Mouse (Mus musculus): Measurements from ENCODE around the gene Zbtb4.

Zbtb4 gene

GRCm38 (mm10) chr11:69765221-69766125 is at the start of gene Zbtb4:
Gene Zbtb4 (plus strand): TSS chr11:69765912.
- Histone ChIP-seq H3K36me3 (ENCODE audit: insufficient read depth, low read length) (no peaks in the 10 kb centered on the region; the same call in 1 of the 2 replicates), H3K27me3 (ENCODE audit: insufficient read depth, low read length) (peaks cover 29% of the 10 kb centered on the region), H3K4me1 (replicated peaks; ENCODE audit: low read depth, low read length) (peaks cover 46% of the 10 kb centered on the region), H3K4me3 (replicated peaks; ENCODE audit: low read length) (peak within 1 kb of the TSS; percentile 89), H3K9me3 (ENCODE audit: low read length) (no peaks in the 10 kb centered on the region)
- TF ChIP-seq NANOG (IDR thresholded peaks at IDR 0.05; ENCODE audit: borderline replicate concordance, low read length) (no peak), POU5F1 (IDR thresholded peaks at IDR 0.05; ENCODE audit: borderline replicate concordance, low read length) (no peak), CTCF (conservative IDR thresholded peaks at IDR 0.05; ENCODE audit: low read length) (no peak)

- Histone ChIP-seq H3K4me1 (replicated peaks; ENCODE audit: low read depth, low read length) (peaks cover 72% of the 10 kb centered on the region), H3K9me3 (ENCODE audit: low read length) (no peaks in the 10 kb centered on the region), H3K27me3 (ENCODE audit: insufficient read depth, low read length) (no peaks in the 10 kb centered on the region), H3K36me3 (ENCODE audit: insufficient read depth, low read length) (no peaks in the 10 kb centered on the region), H3K4me3 (replicated peaks; ENCODE audit: low read length) (peak overlapping the region; percentile 71; the same call in 1 of the 2 replicates)
- no peak for TF ChIP-seq NANOG (IDR thresholded peaks at IDR 0.05; ENCODE audit: borderline replicate concordance, low read length)
- TF ChIP-seq CTCF (conservative IDR thresholded peaks at IDR 0.05; ENCODE audit: low read length) = no peak
- no peak for TF ChIP-seq POU5F1 (IDR thresholded peaks at IDR 0.05; ENCODE audit: borderline replicate concordance, low read length)
These were observed 49.8 kb upstream of the Zbtb4 start for GRCm38 (mm10) chr11:69715929-69716328.

- Histone ChIP-seq H3K4me1 (replicated peaks; ENCODE audit: low read depth, low read length) (peaks cover 66% of the 10 kb centered on the region), H3K9me3 (ENCODE audit: low read length) (no peaks in the 10 kb centered on the region), H3K27me3 (ENCODE audit: insufficient read depth, low read length) (no peaks in the 10 kb centered on the region), H3K4me3 (replicated peaks; ENCODE audit: low read length) (no peak overlapping the region), H3K36me3 (ENCODE audit: insufficient read depth, low read length) (no peaks in the 10 kb centered on the region)
- TF ChIP-seq NANOG (IDR thresholded peaks at IDR 0.05; ENCODE audit: borderline replicate concordance, low read length) (no peak), CTCF (conservative IDR thresholded peaks at IDR 0.05; ENCODE audit: low read length) (no peak), POU5F1 (IDR thresholded peaks at IDR 0.05; ENCODE audit: borderline replicate concordance, low read length) (no peak)
These were observed 48.8 kb upstream of the Zbtb4 start for GRCm38 (mm10) chr11:69716953-69717352.

- TF ChIP-seq NANOG (IDR thresholded peaks at IDR 0.05; ENCODE audit: borderline replicate concordance, low read length) (no peak), POU5F1 (IDR thresholded peaks at IDR 0.05; ENCODE audit: borderline replicate concordance, low read length) (no peak), CTCF (conservative IDR thresholded peaks at IDR 0.05; ENCODE audit: low read length) (no peak)
- no peaks in the 10 kb centered on the region for H3K36me3 ChIP-seq (ENCODE audit: insufficient read depth, low read length)
- peak overlapping the region; percentile 2; the same call in 1 of the 2 replicates for H3K4me3 ChIP-seq (replicated peaks; ENCODE audit: low read length)
- H3K27me3 ChIP-seq (ENCODE audit: insufficient read depth, low read length) = no peaks in the 10 kb centered on the region
- H3K9me3 ChIP-seq (ENCODE audit: low read length) = no peaks in the 10 kb centered on the region
- peaks cover 69% of the 10 kb centered on the region for H3K4me1 ChIP-seq (replicated peaks; ENCODE audit: low read depth, low read length)
These were observed 47.1 kb upstream of the Zbtb4 start for GRCm38 (mm10) chr11:69718661-69719060.

- Histone ChIP-seq H3K27me3 (ENCODE audit: insufficient read depth, low read length) (no peaks in the 10 kb centered on the region), H3K36me3 (ENCODE audit: insufficient read depth, low read length) (no peaks in the 10 kb centered on the region), H3K4me1 (replicated peaks; ENCODE audit: low read depth, low read length) (peaks cover 64% of the 10 kb centered on the region), H3K9me3 (ENCODE audit: low read length) (no peaks in the 10 kb centered on the region), H3K4me3 (replicated peaks; ENCODE audit: low read length) (0 out of 2 replicates have a peak overlapping the region, but pooled peaks have one; percentile 2)
- peak; percentile 82 for TF ChIP-seq CTCF (conservative IDR thresholded peaks at IDR 0.05; ENCODE audit: low read length)
- TF ChIP-seq NANOG (IDR thresholded peaks at IDR 0.05; ENCODE audit: borderline replicate concordance, low read length) = no peak
- no peak for TF ChIP-seq POU5F1 (IDR thresholded peaks at IDR 0.05; ENCODE audit: borderline replicate concordance, low read length)
These were observed 46.3 kb upstream of the Zbtb4 start for GRCm38 (mm10) chr11:69719423-69719822.

GRCm38 (mm10) chr11:69720852-69721251 is 44.9 kb upstream of the Zbtb4 start:
- Histone ChIP-seq H3K4me1 (replicated peaks; ENCODE audit: low read depth, low read length) (peaks cover 54% of the 10 kb centered on the region), H3K9me3 (ENCODE audit: low read length) (no peaks in the 10 kb centered on the region), H3K27me3 (ENCODE audit: insufficient read depth, low read length) (no peaks in the 10 kb centered on the region), H3K4me3 (replicated peaks; ENCODE audit: low read length) (no peak overlapping the region), H3K36me3 (ENCODE audit: insufficient read depth, low read length) (no peaks in the 10 kb centered on the region)
- TF ChIP-seq NANOG (IDR thresholded peaks at IDR 0.05; ENCODE audit: borderline replicate concordance, low read length) = no peak
- TF ChIP-seq CTCF (conservative IDR thresholded peaks at IDR 0.05; ENCODE audit: low read length) = no peak
- TF ChIP-seq POU5F1 (IDR thresholded peaks at IDR 0.05; ENCODE audit: borderline replicate concordance, low read length) = no peak

GRCm38 (mm10) chr11:69723074-69723473 is 42.6 kb upstream of the Zbtb4 start:
- TF ChIP-seq POU5F1 (IDR thresholded peaks at IDR 0.05; ENCODE audit: borderline replicate concordance, low read length) (no peak), NANOG (IDR thresholded peaks at IDR 0.05; ENCODE audit: borderline replicate concordance, low read length) (no peak), CTCF (conservative IDR thresholded peaks at IDR 0.05; ENCODE audit: low read length) (no peak)
- Histone ChIP-seq H3K9me3 (ENCODE audit: low read length) (no peaks in the 10 kb centered on the region), H3K36me3 (ENCODE audit: insufficient read depth, low read length) (no peaks in the 10 kb centered on the region), H3K4me3 (replicated peaks; ENCODE audit: low read length) (no peak overlapping the region), H3K4me1 (replicated peaks; ENCODE audit: low read depth, low read length) (peaks cover 46% of the 10 kb centered on the region), H3K27me3 (ENCODE audit: insufficient read depth, low read length) (no peaks in the 10 kb centered on the region)

- Histone ChIP-seq H3K36me3 (ENCODE audit: insufficient read depth, low read length) (no peaks in the 10 kb centered on the region), H3K27me3 (ENCODE audit: insufficient read depth, low read length) (no peaks in the 10 kb centered on the region), H3K4me3 (replicated peaks; ENCODE audit: low read length) (0 out of 2 replicates have a peak overlapping the region, but pooled peaks have one; percentile 17), H3K9me3 (ENCODE audit: low read length) (no peaks in the 10 kb centered on the region), H3K4me1 (replicated peaks; ENCODE audit: low read depth, low read length) (peaks cover 25% of the 10 kb centered on the region)
- TF ChIP-seq POU5F1 (IDR thresholded peaks at IDR 0.05; ENCODE audit: borderline replicate concordance, low read length) (no peak), CTCF (conservative IDR thresholded peaks at IDR 0.05; ENCODE audit: low read length) (no peak), NANOG (IDR thresholded peaks at IDR 0.05; ENCODE audit: borderline replicate concordance, low read length) (no peak)
These were observed 39.8 kb upstream of the Zbtb4 start for GRCm38 (mm10) chr11:69725951-69726350.
